Mouse (Mus musculus): ENCODE measurements around the gene Tacr3. TPM values are rescaled to one million over a fixed set of nuclear protein-coding genes. Genes with fewer than 3 reads are reported as not detected.
A peak's percentile ranks its signal among the peaks of the same experiment; 100 is the strongest.

Tacr3 gene
- polyA plus RNA-seq (2015; fragmentation: Nextera tagmentation; extraction: Ambion mirVana) = 1.5 and 2.3 TPM in 2 replicates

DNA sequence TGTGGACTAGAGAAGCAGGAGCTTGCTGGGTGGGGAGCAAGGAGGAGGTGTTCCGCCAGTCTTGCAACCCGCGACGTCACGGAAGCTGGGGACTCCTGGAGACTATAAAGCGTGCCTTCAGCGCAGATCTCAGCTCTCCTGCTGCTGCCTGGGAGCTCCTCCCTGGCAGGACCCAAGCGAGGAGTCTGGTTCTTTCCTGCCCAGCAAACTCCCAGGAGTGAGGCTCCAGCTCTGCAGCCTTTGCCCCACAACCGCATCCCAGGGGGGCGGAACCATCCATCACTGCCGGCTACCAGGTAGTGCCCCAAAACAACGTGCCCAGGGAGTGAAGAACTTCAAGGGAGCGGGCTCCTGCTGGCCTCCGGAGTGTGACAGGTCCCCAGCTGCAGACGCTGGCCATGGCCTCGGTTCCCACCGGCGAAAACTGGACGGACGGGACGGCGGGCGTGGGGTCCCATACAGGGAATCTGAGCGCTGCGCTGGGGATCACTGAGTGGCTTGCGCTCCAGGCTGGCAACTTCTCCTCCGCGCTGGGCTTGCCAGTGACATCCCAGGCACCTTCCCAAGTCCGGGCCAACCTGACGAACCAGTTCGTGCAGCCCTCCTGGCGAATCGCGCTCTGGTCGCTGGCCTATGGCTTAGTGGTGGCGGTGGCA, at the start of gene Tacr3:
Gene Tacr3, plus strand, starts transcription at position 133 of the 656 bp plus-strand sequence.
- H3K4me3 ChIP-seq (ENCODE audit: low read length) = peak within 1 kb of the TSS; percentile 51
- H3K36me3 ChIP-seq (ENCODE audit: insufficient read depth, low read length) = no peaks in the 10 kb centered on the region
- H3K27ac ChIP-seq (ENCODE audit: low read length) = no peak within 1 kb of the TSS
- no peaks in the 10 kb centered on the region for H3K4me1 ChIP-seq (ENCODE audit: insufficient read depth, low read length)
- ATAC-seq (ENCODE audit: low FRiP score, low TSS enrichment) = peak; percentile 80
- 0 out of 2 replicates have a peak, but pooled peaks cover 3% of the 10 kb centered on the region for H3K27me3 ChIP-seq (ENCODE audit: insufficient read depth, low read length)
- no peaks in the 10 kb centered on the region for H3K9me3 ChIP-seq (ENCODE audit: low read length)
- peak within 1 kb of the TSS; percentile 46; the same call in 1 of the 2 replicates for H3K9ac ChIP-seq (replicated peaks; ENCODE audit: low read length)
- 1% methylated on average over 36 of the region's 36 CpGs for WGBS
- H3K4me2 ChIP-seq (replicated peaks; ENCODE audit: low read depth, low read length) = peak within 1 kb of the TSS; percentile 86

DNA sequence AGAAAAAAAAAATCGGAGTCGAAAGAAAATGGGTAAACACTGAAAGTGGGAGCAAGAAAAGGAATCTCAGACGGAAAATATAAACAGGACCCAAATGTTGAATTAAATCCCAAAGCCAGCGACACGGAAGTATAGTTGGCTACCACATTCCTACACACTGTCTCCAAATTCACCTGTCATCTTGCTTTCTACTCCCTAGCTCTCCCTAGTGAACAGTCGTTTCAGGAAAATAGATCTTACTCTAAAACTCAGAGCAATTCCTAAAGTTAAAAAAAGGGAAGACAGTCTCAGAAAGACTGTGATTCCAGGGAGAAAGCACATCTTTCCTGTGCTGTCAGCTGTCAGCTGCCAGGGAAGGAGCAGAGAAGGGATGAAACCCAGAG, 324 bp upstream of the Tacr3 start:
- no peak overlapping the region for H3K9ac ChIP-seq (replicated peaks; ENCODE audit: low read length)
- ATAC-seq (ENCODE audit: low FRiP score, low TSS enrichment) = no peak
- 48% methylated on average over 6 of the region's 6 CpGs for WGBS
- H3K4me3 ChIP-seq (ENCODE audit: low read length) = peak overlapping the region; percentile 51
- no peak overlapping the region for H3K27ac ChIP-seq (ENCODE audit: low read length)
- H3K9me3 ChIP-seq (ENCODE audit: low read length) = no peaks in the 10 kb centered on the region
- H3K4me2 ChIP-seq (replicated peaks; ENCODE audit: low read depth, low read length) = peak overlapping the region; percentile 86
- 0 out of 2 replicates have a peak, but pooled peaks cover 3% of the 10 kb centered on the region for H3K27me3 ChIP-seq (ENCODE audit: insufficient read depth, low read length)
- H3K36me3 ChIP-seq (ENCODE audit: insufficient read depth, low read length) = no peaks in the 10 kb centered on the region
- no peaks in the 10 kb centered on the region for H3K4me1 ChIP-seq (ENCODE audit: insufficient read depth, low read length)

- no peak overlapping the region for H3K27ac ChIP-seq (ENCODE audit: low read length)
- 0 out of 2 replicates have a peak, but pooled peaks cover 3% of the 10 kb centered on the region for H3K27me3 ChIP-seq (ENCODE audit: insufficient read depth, low read length)
- H3K4me3 ChIP-seq (ENCODE audit: low read length) = peak overlapping the region; percentile 51
- 0 out of 2 replicates have a peak overlapping the region, but pooled peaks have one; percentile 46 for H3K9ac ChIP-seq (replicated peaks; ENCODE audit: low read length)
- H3K9me3 ChIP-seq (ENCODE audit: low read length) = no peaks in the 10 kb centered on the region
- H3K4me2 ChIP-seq (replicated peaks; ENCODE audit: low read depth, low read length) = peak overlapping the region; percentile 86
- H3K4me1 ChIP-seq (ENCODE audit: insufficient read depth, low read length) = no peaks in the 10 kb centered on the region
- 3% methylated on average over 13 of the region's 13 CpGs for WGBS
- no peaks in the 10 kb centered on the region for H3K36me3 ChIP-seq (ENCODE audit: insufficient read depth, low read length)
- peak; percentile 75; the same call in 1 of the 2 replicates for ATAC-seq (ENCODE audit: low FRiP score, low TSS enrichment)
Observed at GRCm38 (mm10) chr3:134829531-134829921, 719 bp downstream of the Tacr3 start.

- ATAC-seq (ENCODE audit: low FRiP score, low TSS enrichment) = no peak
- no peaks in the 10 kb centered on the region for H3K9me3 ChIP-seq (ENCODE audit: low read length)
- WGBS = 57% methylated on average over 4 of the region's 4 CpGs
- no peak overlapping the region for H3K27ac ChIP-seq (ENCODE audit: low read length)
- H3K36me3 ChIP-seq (ENCODE audit: insufficient read depth, low read length) = no peaks in the 10 kb centered on the region
- H3K4me2 ChIP-seq (replicated peaks; ENCODE audit: low read depth, low read length) = no peak overlapping the region
- H3K27me3 ChIP-seq (ENCODE audit: insufficient read depth, low read length) = no peaks in the 10 kb centered on the region
- no peak overlapping the region for H3K4me3 ChIP-seq (ENCODE audit: low read length)
- H3K9ac ChIP-seq (replicated peaks; ENCODE audit: low read length) = no peak overlapping the region
- H3K4me1 ChIP-seq (ENCODE audit: insufficient read depth, low read length) = no peaks in the 10 kb centered on the region
Observed at GRCm38 (mm10) chr3:134851342-134851741, 22.5 kb downstream of the Tacr3 start.

DNA sequence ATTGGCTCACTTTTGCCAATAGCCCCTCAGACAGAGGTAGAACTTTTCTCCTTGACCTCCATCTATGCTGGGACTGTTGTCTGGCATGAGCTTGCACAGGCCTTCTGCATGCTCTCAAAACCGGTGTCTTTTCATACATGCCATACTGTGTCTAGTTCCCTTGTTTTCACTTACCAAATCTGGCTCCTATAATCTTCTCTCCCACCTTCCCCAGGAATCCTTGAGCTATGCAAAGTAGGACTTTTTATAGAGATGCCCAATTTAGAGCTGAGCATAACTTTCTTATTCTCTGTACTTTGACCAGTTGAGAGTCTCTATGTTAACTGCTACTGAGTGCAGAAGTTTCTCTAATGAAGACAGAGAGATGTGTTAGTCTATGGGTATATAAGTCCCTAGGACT, 48.9 kb downstream of the Tacr3 start:
- Histone ChIP-seq H3K36me3 (ENCODE audit: insufficient read depth, low read length) (no peaks in the 10 kb centered on the region), H3K9ac (replicated peaks; ENCODE audit: low read length) (no peak overlapping the region), H3K27ac (ENCODE audit: low read length) (no peak overlapping the region), H3K9me3 (ENCODE audit: low read length) (no peaks in the 10 kb centered on the region), H3K4me1 (ENCODE audit: insufficient read depth, low read length) (no peaks in the 10 kb centered on the region), H3K27me3 (ENCODE audit: insufficient read depth, low read length) (no peaks in the 10 kb centered on the region), H3K4me2 (replicated peaks; ENCODE audit: low read depth, low read length) (no peak overlapping the region), H3K4me3 (ENCODE audit: low read length) (no peak overlapping the region)
- WGBS = 90% methylated on average over 1 of the region's 1 CpGs
- ATAC-seq (ENCODE audit: low FRiP score, low TSS enrichment) = no peak

- WGBS = 79% methylated on average over 2 of the region's 2 CpGs
- H3K9me3 ChIP-seq (ENCODE audit: low read length) = no peaks in the 10 kb centered on the region
- H3K4me1 ChIP-seq (ENCODE audit: insufficient read depth, low read length) = no peaks in the 10 kb centered on the region
- H3K9ac ChIP-seq (replicated peaks; ENCODE audit: low read length) = no peak overlapping the region
- H3K4me2 ChIP-seq (replicated peaks; ENCODE audit: low read depth, low read length) = no peak overlapping the region
- no peaks in the 10 kb centered on the region for H3K27me3 ChIP-seq (ENCODE audit: insufficient read depth, low read length)
- ATAC-seq (ENCODE audit: low FRiP score, low TSS enrichment) = no peak
- no peaks in the 10 kb centered on the region for H3K36me3 ChIP-seq (ENCODE audit: insufficient read depth, low read length)
- H3K27ac ChIP-seq (ENCODE audit: low read length) = no peak overlapping the region
- H3K4me3 ChIP-seq (ENCODE audit: low read length) = no peak overlapping the region
Observed at GRCm38 (mm10) chr3:134895831-134896230, 67.0 kb downstream of the Tacr3 start.

GRCm38 (mm10) chr3:134908890-134909289, 80.1 kb downstream of the Tacr3 start:
- no peak overlapping the region for H3K4me3 ChIP-seq (ENCODE audit: low read length)
- H3K27ac ChIP-seq (ENCODE audit: low read length) = no peak overlapping the region
- no peak overlapping the region for H3K4me2 ChIP-seq (replicated peaks; ENCODE audit: low read depth, low read length)
- no peak overlapping the region for H3K9ac ChIP-seq (replicated peaks; ENCODE audit: low read length)
- no peaks in the 10 kb centered on the region for H3K36me3 ChIP-seq (ENCODE audit: insufficient read depth, low read length)
- no peaks in the 10 kb centered on the region for H3K9me3 ChIP-seq (ENCODE audit: low read length)
- no peaks in the 10 kb centered on the region for H3K4me1 ChIP-seq (ENCODE audit: insufficient read depth, low read length)
- WGBS = 79% methylated on average over 3 of the region's 3 CpGs
- ATAC-seq (ENCODE audit: low FRiP score, low TSS enrichment) = no peak
- H3K27me3 ChIP-seq (ENCODE audit: insufficient read depth, low read length) = no peaks in the 10 kb centered on the region

DNA sequence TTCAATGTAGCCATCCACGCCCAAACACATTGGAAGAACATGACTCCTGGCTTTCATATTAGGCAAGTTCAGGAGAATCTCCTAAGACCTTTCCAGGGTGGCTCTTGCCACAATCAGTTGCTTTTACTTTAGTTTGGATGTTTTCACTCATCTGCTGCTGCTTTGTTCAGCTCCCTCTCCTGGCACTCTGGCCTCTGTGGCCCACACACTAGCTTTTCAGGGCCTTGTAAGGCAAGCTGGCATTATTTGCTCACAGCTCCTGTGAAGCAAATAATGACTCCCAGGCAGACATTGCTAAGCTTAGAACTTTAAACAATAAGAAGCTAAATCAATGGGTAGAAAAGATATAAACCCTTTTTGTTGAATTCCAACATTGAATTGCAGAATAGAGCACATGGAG, 105.9 kb downstream of the Tacr3 start:
- Histone ChIP-seq H3K27me3 (ENCODE audit: insufficient read depth, low read length) (no peaks in the 10 kb centered on the region), H3K4me3 (ENCODE audit: low read length) (no peak overlapping the region), H3K36me3 (ENCODE audit: insufficient read depth, low read length) (no peaks in the 10 kb centered on the region), H3K9me3 (ENCODE audit: low read length) (no peaks in the 10 kb centered on the region), H3K4me2 (replicated peaks; ENCODE audit: low read depth, low read length) (no peak overlapping the region), H3K4me1 (ENCODE audit: insufficient read depth, low read length) (no peaks in the 10 kb centered on the region), H3K9ac (replicated peaks; ENCODE audit: low read length) (no peak overlapping the region), H3K27ac (ENCODE audit: low read length) (no peak overlapping the region)
- 83% methylated on average over 1 of the region's 1 CpGs for WGBS
- ATAC-seq (ENCODE audit: low FRiP score, low TSS enrichment) = no peak

- H3K9me3 ChIP-seq (ENCODE audit: low read length) = no peaks in the 10 kb centered on the region
- no peaks in the 10 kb centered on the region for H3K36me3 ChIP-seq (ENCODE audit: insufficient read depth, low read length)
- no peak overlapping the region for H3K27ac ChIP-seq (ENCODE audit: low read length)
- ATAC-seq (ENCODE audit: low FRiP score, low TSS enrichment) = no peak
- H3K4me3 ChIP-seq (ENCODE audit: low read length) = no peak overlapping the region
- H3K4me2 ChIP-seq (replicated peaks; ENCODE audit: low read depth, low read length) = no peak overlapping the region
- WGBS = 75% methylated on average over 4 of the region's 4 CpGs
- no peaks in the 10 kb centered on the region for H3K4me1 ChIP-seq (ENCODE audit: insufficient read depth, low read length)
- no peak overlapping the region for H3K9ac ChIP-seq (replicated peaks; ENCODE audit: low read length)
- H3K27me3 ChIP-seq (ENCODE audit: insufficient read depth, low read length) = no peaks in the 10 kb centered on the region
Observed at GRCm38 (mm10) chr3:134935461-134935860, 106.7 kb downstream of the Tacr3 start.

- no peaks in the 10 kb centered on the region for H3K4me1 ChIP-seq (ENCODE audit: insufficient read depth, low read length)
Observed at GRCm38 (mm10) chr3:134963461-134963860, 134.7 kb downstream of the Tacr3 start.

More at GRCm38 (mm10) chr3:134963461-134963860, 134.7 kb downstream of the Tacr3 start:
- H3K4me3 ChIP-seq (ENCODE audit: low read length) = no peak overlapping the region
- no peak for ATAC-seq (ENCODE audit: low FRiP score, low TSS enrichment)
- H3K27me3 ChIP-seq (ENCODE audit: insufficient read depth, low read length) = no peaks in the 10 kb centered on the region
- 70% methylated on average over 6 of the region's 6 CpGs for WGBS
- H3K27ac ChIP-seq (ENCODE audit: low read length) = no peak overlapping the region
- H3K36me3 ChIP-seq (ENCODE audit: insufficient read depth, low read length) = no peaks in the 10 kb centered on the region
- no peaks in the 10 kb centered on the region for H3K9me3 ChIP-seq (ENCODE audit: low read length)
- no peak overlapping the region for H3K9ac ChIP-seq (replicated peaks; ENCODE audit: low read length)
- H3K4me2 ChIP-seq (replicated peaks; ENCODE audit: low read depth, low read length) = no peak overlapping the region
